ENCODE assay signal across 8 mouse cellular contexts in genomic region chr7:126428154-126428553, GRCm38 (mm10). TPM values are rescaled to one million over a fixed set of nuclear protein-coding genes. Genes with fewer than 3 reads are reported as not detected.
DNase-seq lines count a peak whose midpoint lies in the region; ATAC-seq and TF ChIP-seq lines count a peak whose summit lies in the region.

No protein-coding gene starts in this region.

- H3K9me3 ChIP-seq in lung, embryonic 16.5 days (ENCODE audit: control insufficient read depth, low read length): no peaks in the 10 kb centered on the region
- no peaks in the 10 kb centered on the region for H3K9me3 ChIP-seq in embryonic facial prominence, embryonic 15.5 days (replicated peaks)
- 0 out of 2 replicates have a peak, but pooled peaks cover 7% of the 10 kb centered on the region for H3K9me3 ChIP-seq in limb, embryonic 12.5 days

- ATAC-seq in lung, embryonic 16.5 days (ENCODE audit: low read depth): peak; percentile 29
- no peak for ATAC-seq in embryonic facial prominence, embryonic 15.5 days (ENCODE audit: insufficient number of reproducible peaks, low FRiP score, low TSS enrichment, low read depth)
- 0 out of 2 replicates have a peak, but pooled peaks have one; percentile 1 for ATAC-seq in limb, embryonic 12.5 days (ENCODE audit: insufficient number of reproducible peaks, insufficient read depth, low FRiP score, low TSS enrichment, low read depth)

- H3K27me3 ChIP-seq in lung, embryonic 16.5 days (ENCODE audit: control insufficient read depth, insufficient read depth, low read depth, low read length): no peaks in the 10 kb centered on the region
- no peaks in the 10 kb centered on the region for H3K27me3 ChIP-seq in embryonic facial prominence, embryonic 15.5 days
- no peaks in the 10 kb centered on the region for H3K27me3 ChIP-seq in limb, embryonic 12.5 days
- no peaks in the 10 kb centered on the region for H3K27me3 ChIP-seq in small intestine, adult 2 months (ENCODE audit: control insufficient read depth, insufficient read depth, low read length)

- WGBS in lung, embryonic 16.5 days: 6% methylated on average over 4 of the region's 4 CpGs
- 20% methylated on average over 4 of the region's 4 CpGs for WGBS in embryonic facial prominence, embryonic 15.5 days
- WGBS in limb, embryonic 12.5 days: 22% methylated on average over 4 of the region's 4 CpGs
- 17% methylated on average over 4 of the region's 4 CpGs for WGBS in small intestine, adult 2 months

- peak overlapping the region; percentile 87 for H3K4me2 ChIP-seq in lung, embryonic 16.5 days (ENCODE audit: low read depth, low read length)
- peak overlapping the region; percentile 85 for H3K4me2 ChIP-seq in embryonic facial prominence, embryonic 15.5 days (replicated peaks)
- H3K4me2 ChIP-seq in limb, embryonic 12.5 days: peak overlapping the region; percentile 78

- TF ChIP-seq CTCF in small intestine, adult 2 months (IDR thresholded peaks at IDR 0.05; ENCODE audit: extremely low read depth, insufficient read length, insufficient replicate concordance, low read depth, low read length): no peak

- no peak for DNase-seq in lung, postnatal 4 days
- DNase-seq in left cerebral cortex, adult 11 months (ENCODE audit: low spot score): no peak
- no peak for DNase-seq in thymus, adult 18-20 months
- DNase-seq in kidney, postnatal 10 days: no peak

- H3K4me1 ChIP-seq in lung, embryonic 16.5 days (replicated peaks; ENCODE audit: control insufficient read depth, insufficient read depth, low read length): peaks cover 9% of the 10 kb centered on the region
- H3K4me1 ChIP-seq in embryonic facial prominence, embryonic 15.5 days: peaks cover 18% of the 10 kb centered on the region
- H3K4me1 ChIP-seq in limb, embryonic 12.5 days (replicated peaks): peaks cover 18% of the 10 kb centered on the region
- peaks cover 8% of the 10 kb centered on the region for H3K4me1 ChIP-seq in small intestine, adult 2 months (ENCODE audit: control insufficient read depth, insufficient read depth, insufficient read length, low read length)

- TF ChIP-seq POLR2A in small intestine, adult 2 months (IDR thresholded peaks at IDR 0.05; ENCODE audit: low read depth, low read length): no peak

- peak overlapping the region; percentile 98 for H3K27ac ChIP-seq in lung, embryonic 16.5 days (ENCODE audit: low read length)
- H3K27ac ChIP-seq in embryonic facial prominence, embryonic 15.5 days (replicated peaks): peak overlapping the region; percentile 96
- peak overlapping the region; percentile 94 for H3K27ac ChIP-seq in limb, embryonic 12.5 days
- peak overlapping the region; percentile 57 for H3K27ac ChIP-seq in small intestine, adult 2 months (ENCODE audit: insufficient read depth, low read depth, low read length)

- H3K9ac ChIP-seq in lung, embryonic 16.5 days (ENCODE audit: low read length): peak overlapping the region; percentile 88
- H3K9ac ChIP-seq in embryonic facial prominence, embryonic 15.5 days: peak overlapping the region; percentile 61
- peak overlapping the region; percentile 80 for H3K9ac ChIP-seq in limb, embryonic 12.5 days (replicated peaks)

- H3K4me3 ChIP-seq in lung, embryonic 16.5 days (ENCODE audit: low read length): peak overlapping the region; percentile 75
- peak overlapping the region; percentile 80 for H3K4me3 ChIP-seq in embryonic facial prominence, embryonic 15.5 days (replicated peaks)
- H3K4me3 ChIP-seq in limb, embryonic 12.5 days (replicated peaks): peak overlapping the region; percentile 66
- peak overlapping the region; percentile 66 for H3K4me3 ChIP-seq in small intestine, adult 2 months (ENCODE audit: low read depth, low read length)

- H3K36me3 ChIP-seq in lung, embryonic 16.5 days (ENCODE audit: control insufficient read depth, insufficient read depth, low read length): no peaks in the 10 kb centered on the region
- peaks cover 4% of the 10 kb centered on the region for H3K36me3 ChIP-seq in embryonic facial prominence, embryonic 15.5 days
- peaks cover 16% of the 10 kb centered on the region; the same call in 1 of the 2 replicates for H3K36me3 ChIP-seq in limb, embryonic 12.5 days
- H3K36me3 ChIP-seq in small intestine, adult 2 months (ENCODE audit: control insufficient read depth, insufficient read depth, low read length): peaks cover 8% of the 10 kb centered on the region

RNA-seq across cellular contexts. Expression of gene Rabep2, which starts 0.4 kb away (rescaled TPM):
- 34.2 and 35.3 TPM in 2 replicates for polyA plus RNA-seq in lung, embryonic 16.5 days (2015; fragmentation: Nextera tagmentation; extraction: Ambion mirVana)
- polyA plus RNA-seq in embryonic facial prominence, embryonic 15.5 days (2015; fragmentation: Nextera tagmentation; extraction: Ambion mirVana): 36.2 and 38.1 TPM in 2 replicates
- polyA plus RNA-seq in limb, embryonic 12.5 days (2016; fragmentation: Nextera tagmentation; extraction: Ambion mirVana): 37.1 and 37.7 TPM in 2 replicates
- 9.9 and 20.3 TPM in 2 replicates for polyA plus RNA-seq in small intestine, adult 2 months (2012; rRNA removed)

RNA-seq across cellular contexts. Expression of gene Cd19, which starts 13.5 kb away (rescaled TPM):
- polyA plus RNA-seq in lung, embryonic 16.5 days (2015; fragmentation: Nextera tagmentation; extraction: Ambion mirVana): 0.09 and 0.11 TPM in 2 replicates
- 0.07 TPM in 1 of 2 replicates, not detected in the other for polyA plus RNA-seq in embryonic facial prominence, embryonic 15.5 days (2015; fragmentation: Nextera tagmentation; extraction: Ambion mirVana)
- polyA plus RNA-seq in limb, embryonic 12.5 days (2016; fragmentation: Nextera tagmentation; extraction: Ambion mirVana): not detected in 2 replicates
- polyA plus RNA-seq in small intestine, adult 2 months (2012; rRNA removed): 3.9 and 8.0 TPM in 2 replicates

RNA-seq across cellular contexts. Expression of gene Nfatc2ip, which starts 31.6 kb away (rescaled TPM):
- polyA plus RNA-seq in lung, embryonic 16.5 days (2015; fragmentation: Nextera tagmentation; extraction: Ambion mirVana): 2.3 and 2.4 TPM in 2 replicates
- polyA plus RNA-seq in embryonic facial prominence, embryonic 15.5 days (2015; fragmentation: Nextera tagmentation; extraction: Ambion mirVana): 2.2 and 3.2 TPM in 2 replicates
- polyA plus RNA-seq in limb, embryonic 12.5 days (2016; fragmentation: Nextera tagmentation; extraction: Ambion mirVana): 2.9 and 3.2 TPM in 2 replicates
- polyA plus RNA-seq in small intestine, adult 2 months (2012; rRNA removed): 2.0 and 5.2 TPM in 2 replicates

RNA-seq across cellular contexts. Expression of gene Atp2a1, which starts 34.8 kb away (rescaled TPM):
- polyA plus RNA-seq in lung, embryonic 16.5 days (2015; fragmentation: Nextera tagmentation; extraction: Ambion mirVana): 5.1 and 33.6 TPM in 2 replicates
- polyA plus RNA-seq in embryonic facial prominence, embryonic 15.5 days (2015; fragmentation: Nextera tagmentation; extraction: Ambion mirVana): 103 and 140 TPM in 2 replicates
- 52.5 and 54.1 TPM in 2 replicates for polyA plus RNA-seq in limb, embryonic 12.5 days (2016; fragmentation: Nextera tagmentation; extraction: Ambion mirVana)
- polyA plus RNA-seq in small intestine, adult 2 months (2012; rRNA removed): 0.08 and 0.23 TPM in 2 replicates

RNA-seq across cellular contexts. Expression of gene Sh2b1, which starts 47.1 kb away (rescaled TPM):
- 47.2 and 48.5 TPM in 2 replicates for polyA plus RNA-seq in lung, embryonic 16.5 days (2015; fragmentation: Nextera tagmentation; extraction: Ambion mirVana)
- 54.2 and 60.4 TPM in 2 replicates for polyA plus RNA-seq in embryonic facial prominence, embryonic 15.5 days (2015; fragmentation: Nextera tagmentation; extraction: Ambion mirVana)
- polyA plus RNA-seq in limb, embryonic 12.5 days (2016; fragmentation: Nextera tagmentation; extraction: Ambion mirVana): 57.8 and 59.9 TPM in 2 replicates
- polyA plus RNA-seq in small intestine, adult 2 months (2012; rRNA removed): 30.5 and 54.4 TPM in 2 replicates
